Mouse (Mus musculus) megakaryocyte, embryonic 14.5 days (primary cell): ENCODE results near the gene Repin1. TPM values are rescaled to one million over a fixed set of nuclear protein-coding genes. Genes with fewer than 3 reads are reported as not detected.

Experiments
- H3K27me3 ChIP-seq: replicated peaks from 2 replicates; pipeline ENCODE3; 2012; ENCODE audit warnings: inconsistent platforms
- H3K36me3 ChIP-seq: replicated peaks from 2 replicates; pipeline ENCODE3; 2012; ENCODE audit warnings: low read length, inconsistent platforms, mixed read lengths
- H3K4me1 ChIP-seq: 2 replicates; pipeline ENCODE4 v1.6.1; 2012; ENCODE audit warnings: inconsistent platforms
- H3K4me3 ChIP-seq: replicated peaks from 2 replicates; pipeline ENCODE3; 2012; ENCODE audit warnings: moderate library complexity, mild to moderate bottlenecking, inconsistent platforms
- H3K9me3 ChIP-seq: 2 replicates; pipeline ENCODE4 v1.6.1; 2012; ENCODE audit warnings: inconsistent platforms
- FLI1 ChIP-seq: IDR thresholded peaks from 2 replicates; pipeline ENCODE4 v1.6.1; 2012; ENCODE audit warnings: low read length, inconsistent platforms, mixed read lengths
- GATA1 ChIP-seq: IDR thresholded peaks from 3 replicates; pipeline ENCODE4 v1.6.1; 2012; ENCODE audit warnings: mixed read lengths, low read length, inconsistent platforms, borderline replicate concordance
- polyA plus RNA-seq: library from polyadenylated mRNA; stranded (reverse); fragments of >175 nt; gene quantifications from 2 replicates; pipeline ENCODE4 v1.2.3, GENCODE M21; 2012; ENCODE audit warnings: low replicate concordance; ENCODE audit not compliant: insufficient read depth

Gene Repin1
- polyA plus RNA-seq, 1 experiment = 72.0 TPM

DNA sequence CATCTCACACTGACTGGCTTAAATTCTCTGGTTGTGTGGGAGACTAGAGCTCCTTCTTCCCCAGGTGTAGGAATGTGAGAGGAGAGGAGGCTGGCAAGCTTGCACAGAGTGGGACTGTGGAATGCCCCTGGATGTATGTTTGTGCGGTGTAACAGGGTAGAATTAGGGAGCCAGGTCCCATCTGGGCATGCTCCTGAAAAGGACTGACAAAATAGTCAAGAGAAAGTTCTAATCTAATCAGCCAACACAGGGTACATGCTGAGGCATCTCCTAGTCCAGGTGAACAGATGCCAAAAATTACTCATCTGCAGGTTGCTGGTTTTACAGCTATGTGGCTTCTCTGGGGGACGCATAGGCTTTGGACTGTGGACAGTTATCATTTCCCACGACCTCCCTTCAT is 37.7 kb upstream of the Repin1 start:
- Histone ChIP-seq H3K36me3 (peaks cover 42% of the 10 kb centered on the region), H3K4me3 (peak overlapping the region; percentile 53)

DNA sequence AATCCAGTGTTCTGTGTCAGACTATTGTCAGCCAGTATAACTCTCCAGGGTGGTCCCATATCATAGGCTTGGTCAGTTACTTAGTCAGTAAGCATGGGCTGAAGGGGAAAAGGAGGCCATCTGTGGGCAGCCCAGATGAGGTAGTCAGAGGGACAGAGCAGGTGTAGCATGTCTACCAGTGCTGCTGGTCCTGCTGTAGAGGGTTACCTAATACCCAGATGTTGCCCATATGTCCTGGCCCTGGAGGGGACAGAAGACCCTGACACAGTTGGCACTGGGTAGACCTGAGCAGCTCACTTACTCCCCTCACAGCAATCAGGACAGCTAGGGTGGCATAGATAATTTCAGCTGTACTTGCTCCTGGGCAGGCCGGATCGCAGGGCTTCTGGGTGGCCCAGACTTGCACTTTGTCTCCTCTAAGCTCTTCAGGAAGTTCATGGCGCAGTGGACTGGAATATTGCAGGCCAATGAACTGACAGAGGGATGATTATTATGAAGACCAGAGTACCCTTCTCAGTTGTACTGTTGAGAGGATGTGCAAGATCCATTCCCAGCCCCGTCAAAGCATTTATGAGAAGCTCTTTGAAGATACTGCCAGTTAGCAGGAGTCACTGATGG is 27.9 kb upstream of the Repin1 start:
- Histone ChIP-seq H3K4me1 (peaks cover 11% of the 10 kb centered on the region; the same call in 1 of the 2 replicates), H3K36me3 (peaks cover 64% of the 10 kb centered on the region), H3K27me3 (no peaks in the 10 kb centered on the region), H3K9me3 (peaks cover 18% of the 10 kb centered on the region), H3K4me3 (no peak overlapping the region)
- TF ChIP-seq GATA1 (no peak), FLI1 (no peak)

More for the DNA sequence above, 37.7 kb upstream of the Repin1 start:
- Histone ChIP-seq H3K4me1 (peaks cover 28% of the 10 kb centered on the region), H3K27me3 (no peaks in the 10 kb centered on the region), H3K9me3 (no peaks in the 10 kb centered on the region)
- TF ChIP-seq FLI1 (no peak), GATA1 (no peak)

DNA sequence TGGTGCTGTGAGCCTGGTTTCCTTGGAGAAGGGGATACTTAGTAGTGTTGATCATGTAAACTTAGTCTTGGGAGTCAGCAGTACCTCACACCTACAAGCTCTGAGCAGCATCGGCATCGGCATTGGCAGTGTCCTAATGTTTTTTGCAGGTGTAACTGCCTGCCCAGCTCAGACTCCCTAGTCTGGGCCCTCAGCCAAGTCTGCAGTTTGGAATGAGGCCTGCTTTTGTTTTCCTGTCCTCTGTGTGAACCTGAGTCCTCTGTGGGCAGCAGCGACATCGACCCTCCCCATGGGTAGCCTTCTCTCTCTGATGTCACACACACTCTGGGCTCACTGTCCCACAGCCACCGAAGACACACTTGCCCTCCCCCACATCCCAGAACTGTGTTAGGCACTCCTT is 27.4 kb upstream of the Repin1 start:
- no peaks in the 10 kb centered on the region for H3K27me3 ChIP-seq
- no peak overlapping the region for H3K4me3 ChIP-seq
- peaks cover 64% of the 10 kb centered on the region for H3K36me3 ChIP-seq
- TF ChIP-seq GATA1 = no peak
- no peak for TF ChIP-seq FLI1
- peaks cover 18% of the 10 kb centered on the region for H3K9me3 ChIP-seq
- peaks cover 10% of the 10 kb centered on the region; the same call in 1 of the 2 replicates for H3K4me1 ChIP-seq

DNA sequence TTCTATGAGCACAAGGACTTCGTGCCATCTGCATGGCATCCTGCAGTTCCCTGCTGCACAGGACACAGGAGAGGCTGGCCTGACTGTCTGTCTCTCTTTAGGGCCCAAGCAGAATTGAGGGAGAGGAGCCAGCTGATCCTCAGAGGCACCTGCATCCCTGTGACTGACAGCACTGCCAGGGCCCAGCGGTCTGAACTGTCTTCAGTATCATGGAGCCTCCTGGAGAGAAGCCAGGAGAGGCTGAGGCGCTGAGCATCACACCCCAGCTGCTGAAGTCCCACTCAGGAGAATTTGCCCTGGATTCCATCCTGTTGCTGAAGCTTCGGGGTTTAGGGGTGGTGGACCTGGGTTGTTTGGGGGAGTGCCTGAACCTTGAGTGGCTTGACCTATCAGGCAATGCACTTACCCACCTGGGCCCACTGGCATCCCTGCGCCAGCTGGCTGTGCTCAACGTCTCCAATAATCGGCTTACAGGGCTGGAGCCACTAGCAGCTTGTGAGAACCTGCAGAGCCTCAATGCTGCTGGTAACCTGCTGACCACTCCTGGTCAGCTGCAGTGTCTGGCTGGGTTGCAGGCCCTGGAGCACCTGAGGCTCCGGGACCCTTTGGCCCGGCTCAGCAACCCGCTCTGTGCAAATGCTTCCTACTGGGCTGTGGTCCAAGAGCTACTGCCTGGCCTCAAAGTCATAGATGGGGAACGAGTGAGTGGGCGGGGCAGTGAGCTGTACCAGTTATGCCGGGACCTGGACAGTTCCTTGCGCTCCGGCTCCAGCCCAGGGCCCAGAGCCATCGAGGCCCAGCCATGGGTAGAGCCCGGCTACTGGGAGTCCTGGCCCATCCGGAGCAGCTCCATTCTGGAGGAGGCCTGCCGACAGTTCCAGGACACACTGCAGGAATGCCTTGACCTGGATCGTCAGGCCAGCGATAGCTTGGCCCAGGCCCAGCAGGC is 25.4 kb upstream of the Repin1 start:
- Histone ChIP-seq H3K9me3 (peaks cover 18% of the 10 kb centered on the region), H3K4me3 (no peak overlapping the region), H3K36me3 (peaks cover 57% of the 10 kb centered on the region), H3K4me1 (peaks cover 13% of the 10 kb centered on the region; the same call in 1 of the 2 replicates), H3K27me3 (peaks cover 2% of the 10 kb centered on the region)
- TF ChIP-seq FLI1 (no peak), GATA1 (no peak)

DNA sequence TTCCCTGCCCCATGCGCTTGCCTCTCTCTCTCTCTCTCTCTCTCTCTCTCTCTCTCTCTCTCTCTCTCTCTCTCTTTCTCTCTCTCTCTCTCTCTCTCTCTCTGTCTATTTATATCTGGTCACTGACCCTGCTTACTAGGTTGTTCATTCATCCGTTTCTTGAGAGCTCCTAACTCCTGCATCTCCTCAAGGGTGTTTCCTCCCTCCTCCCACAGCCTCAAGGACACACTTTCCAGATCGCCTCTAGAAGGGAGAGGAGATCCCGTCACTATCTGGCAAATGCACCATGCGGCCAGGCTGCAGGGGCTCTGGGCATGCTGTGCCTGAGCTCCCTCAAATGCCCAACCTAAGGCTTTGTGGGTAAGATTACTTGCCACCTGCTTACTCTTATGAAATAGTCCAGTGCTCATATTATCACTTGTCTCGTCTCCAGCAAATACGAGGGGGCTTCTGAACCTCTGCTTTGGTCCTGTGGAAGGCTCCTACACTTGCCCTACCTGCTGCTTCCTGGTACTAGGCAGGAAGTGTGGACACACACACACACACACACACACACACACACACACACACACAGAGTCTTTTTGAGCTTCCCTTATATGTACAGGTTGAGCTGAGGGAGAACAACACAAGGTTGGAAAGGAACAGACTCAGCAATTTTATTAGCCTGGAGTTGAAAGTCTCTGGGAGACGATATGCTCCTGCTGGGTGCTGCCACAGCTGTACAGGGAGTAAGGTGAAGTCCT is 24.4 kb upstream of the Repin1 start:
- Histone ChIP-seq H3K36me3 (peaks cover 52% of the 10 kb centered on the region), H3K4me3 (no peak overlapping the region), H3K4me1 (peaks cover 13% of the 10 kb centered on the region; the same call in 1 of the 2 replicates), H3K27me3 (peaks cover 2% of the 10 kb centered on the region), H3K9me3 (peaks cover 18% of the 10 kb centered on the region)
- TF ChIP-seq FLI1 (no peak), GATA1 (no peak)

DNA sequence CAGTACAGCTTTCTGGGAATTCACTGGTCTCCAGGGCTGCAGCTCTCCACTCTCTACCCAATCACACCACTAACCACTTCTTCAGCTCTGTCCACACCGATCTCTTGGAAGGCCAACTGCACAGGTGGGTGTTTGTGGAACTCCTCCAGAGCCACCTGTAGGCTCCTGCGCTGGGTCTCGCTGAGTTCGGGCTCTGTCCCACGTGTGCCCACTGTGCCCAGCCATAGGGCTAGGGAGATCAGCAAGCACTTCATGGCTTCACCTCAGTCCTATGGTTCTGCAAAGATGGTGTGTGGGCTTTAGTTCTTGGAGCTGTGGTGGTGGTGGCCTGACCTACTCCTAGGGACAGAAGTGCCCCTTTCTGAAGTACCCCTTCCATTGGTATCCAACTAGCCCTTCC is 21.7 kb upstream of the Repin1 start:
- TF ChIP-seq GATA1 (no peak), FLI1 (no peak)
- peaks cover 24% of the 10 kb centered on the region for H3K36me3 ChIP-seq
- peaks cover 8% of the 10 kb centered on the region for H3K9me3 ChIP-seq
- peaks cover 2% of the 10 kb centered on the region for H3K27me3 ChIP-seq
- peaks cover 14% of the 10 kb centered on the region; the same call in 1 of the 2 replicates for H3K4me1 ChIP-seq
- no peak overlapping the region for H3K4me3 ChIP-seq

DNA sequence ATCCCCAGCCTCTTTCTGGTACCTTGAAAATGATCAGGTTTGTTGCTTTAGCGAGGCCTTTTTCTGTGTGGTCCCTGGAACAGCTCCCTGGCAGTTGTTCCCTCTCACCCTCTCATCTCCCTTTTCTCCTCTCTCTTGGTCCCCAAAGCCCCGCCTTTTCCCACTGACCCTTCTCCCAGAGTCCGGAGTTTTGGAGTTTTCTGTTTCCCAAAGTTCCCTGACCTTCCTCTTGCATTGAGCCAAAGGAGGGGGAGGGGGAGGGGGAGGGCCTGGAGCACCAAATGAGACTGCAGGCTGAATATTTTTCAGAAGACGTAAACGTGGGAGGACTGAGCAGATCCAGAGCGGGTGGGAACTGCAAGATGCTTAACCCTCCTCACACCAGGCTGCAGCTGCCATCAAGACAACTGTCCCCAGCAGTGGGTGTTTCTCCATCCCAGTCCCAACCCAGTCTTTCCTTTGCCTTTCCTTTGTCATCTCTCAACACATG is 21.1 kb upstream of the Repin1 start, which contains the start of gene Rarres2:
TSS of gene Rarres2 (minus strand) at position 218 of the 490 bp plus-strand sequence.
- Histone ChIP-seq H3K4me3 (no peak within 1 kb of the TSS), H3K27me3 (peaks cover 2% of the 10 kb centered on the region), H3K9me3 (peaks cover 8% of the 10 kb centered on the region), H3K4me1 (peaks cover 14% of the 10 kb centered on the region; the same call in 1 of the 2 replicates), H3K36me3 (peaks cover 24% of the 10 kb centered on the region)
- TF ChIP-seq FLI1 = no peak
- TF ChIP-seq GATA1 = no peak

DNA sequence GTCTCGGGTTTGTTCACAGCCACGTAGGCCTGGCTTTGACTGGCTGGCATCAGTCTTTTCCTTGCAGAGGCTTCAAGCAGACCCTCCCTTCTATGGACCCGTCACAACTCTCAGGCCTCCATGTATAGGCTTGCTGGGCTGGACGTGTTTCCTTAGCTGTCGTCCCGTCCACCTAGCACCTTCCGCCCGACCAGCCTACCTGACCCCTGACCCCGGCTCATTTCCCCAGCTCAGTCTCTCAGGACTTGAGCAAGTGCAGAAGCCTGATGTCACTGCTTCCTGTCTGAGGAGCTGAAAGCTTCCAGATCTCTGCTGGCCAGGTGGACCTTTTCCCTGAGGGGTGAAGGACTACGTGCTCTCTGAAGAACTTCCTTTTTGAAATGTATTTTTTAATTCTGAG is 20.4 kb upstream of the Repin1 start:
- H3K27me3 ChIP-seq = peaks cover 2% of the 10 kb centered on the region
- no peak overlapping the region for H3K4me3 ChIP-seq
- TF ChIP-seq FLI1 (no peak), GATA1 (no peak)
- H3K36me3 ChIP-seq = peaks cover 19% of the 10 kb centered on the region
- H3K4me1 ChIP-seq = peaks cover 20% of the 10 kb centered on the region
- peaks cover 8% of the 10 kb centered on the region for H3K9me3 ChIP-seq

DNA sequence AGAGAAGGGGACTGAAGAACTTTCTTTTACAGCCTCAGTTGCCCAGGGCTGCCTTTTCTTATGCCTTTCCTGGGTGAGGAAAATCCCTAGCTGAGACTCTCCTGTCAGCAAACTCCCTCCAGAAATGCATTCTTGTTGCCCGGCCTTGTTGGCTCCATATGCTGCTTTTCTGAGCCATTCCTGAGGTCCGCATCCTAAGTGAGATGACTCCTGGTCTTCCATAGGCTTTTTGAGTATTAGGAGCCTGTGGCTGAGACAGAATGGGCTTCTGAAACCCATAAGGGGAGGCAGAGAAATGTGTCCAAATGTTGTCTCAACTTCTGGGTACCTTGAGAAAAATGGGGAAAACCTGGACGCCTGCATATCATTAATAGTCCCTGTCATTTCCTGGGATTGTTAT is 19.7 kb upstream of the Repin1 start:
- Histone ChIP-seq H3K4me3 (no peak overlapping the region), H3K4me1 (peaks cover 27% of the 10 kb centered on the region), H3K9me3 (peaks cover 8% of the 10 kb centered on the region), H3K27me3 (peaks cover 2% of the 10 kb centered on the region), H3K36me3 (peaks cover 12% of the 10 kb centered on the region)
- no peak for TF ChIP-seq FLI1
- no peak for TF ChIP-seq GATA1
